Mouse (Mus musculus) CH12.LX (cell line): Measurements from ENCODE around the gene Btbd9.

Experiments used
- CTCF ChIP-seq, 2 experiments: IDR thresholded peaks in 1 of 2; conservative IDR thresholded peaks in 1 of 2; 2 replicates each; pipeline ENCODE4 v1.5.1; 2011 to 2012; ENCODE audit warnings: low read depth in 2 of 2, low read length in 2 of 2, improper control_type of control experiment in 1 of 2, inconsistent platforms in 1 of 2, mild to moderate bottlenecking in 1 of 2, moderate library complexity in 1 of 2
- E2F4 ChIP-seq: IDR thresholded peaks from 2 replicates; pipeline ENCODE4 v1.6.1; 2011; ENCODE audit warnings: low read depth, low read length, improper control_type of control experiment; ENCODE audit not compliant: insufficient replicate concordance
- EP300 ChIP-seq: IDR thresholded peaks from 2 replicates; pipeline ENCODE4 v1.6.1; 2011; ENCODE audit warnings: low read length, improper control_type of control experiment
- MAX ChIP-seq: IDR thresholded peaks from 2 replicates; pipeline ENCODE4 v1.6.1; 2011; ENCODE audit warnings: low read length, improper control_type of control experiment
- NRF1 ChIP-seq: IDR thresholded peaks from 2 replicates; pipeline ENCODE4 v1.6.1; 2014; ENCODE audit warnings: low read depth, mild to moderate bottlenecking, inconsistent platforms, low read length, improper control_type of control experiment, moderate library complexity
- POLR2A ChIP-seq: IDR thresholded peaks from 2 replicates; pipeline ENCODE4 v1.6.1; 2011; ENCODE audit warnings: low read depth, mild to moderate bottlenecking, improper control_type of control experiment, low read length

- no peak for TF ChIP-seq EP300
- TF ChIP-seq POLR2A, result no peak
- no peak for TF ChIP-seq E2F4
- no peak for TF ChIP-seq NRF1
- no peak for TF ChIP-seq CTCF (conservative IDR thresholded peaks at IDR 0.05 in 1 of 2, IDR thresholded peaks at IDR 0.05 in 1 of 2; ENCODE audit: low read depth in 2 of 2, low read length in 2 of 2)
- no peak for TF ChIP-seq MAX
Observed at GRCm38 (mm10) chr17:30368559-30368958, 207.7 kb downstream of the Btbd9 start.
